10 mouse cellular contexts compared by ENCODE assay signal in genomic region chr5:122265187-122265586, GRCm38 (mm10). TPM values are rescaled to one million over a fixed set of nuclear protein-coding genes. Genes with fewer than 3 reads are reported as not detected.
DNase-seq lines count a peak whose midpoint lies in the region; ATAC-seq and TF ChIP-seq lines count a peak whose summit lies in the region.
"Had no signal": no experiment of that assay in that cellular context is flagged by ENCODE, and none has a peak within 500 bp of the region (broad histone marks: within the 10 kb centered on the region; RNA-seq: fewer than 3 reads in every experiment).

No protein-coding gene starts in this region.

- no peak for DNase-seq in gastrocnemius, adult 2 months
- no peak for DNase-seq in gastrocnemius, adult 18-20 months (ENCODE audit: low spot score)
- DNase-seq in lung, postnatal 36 days = peak; percentile 42
- no peak for DNase-seq in lung, postnatal 14 days
- DNase-seq in MEL-GATA-1-ER (ENCODE audit: extremely low read depth, low read depth) = peak; percentile 56
- DNase-seq in spleen, adult 18-20 months = no peak
- DNase-seq in gastrocnemius, postnatal 25 days = no peak
- DNase-seq: cerebellum, adult 2 months had no signal

- peak overlapping the region; percentile 99 for H3K4me2 ChIP-seq in liver, embryonic 15.5 days

- no peaks in the 10 kb centered on the region for H3K27me3 ChIP-seq in liver, embryonic 15.5 days
- H3K27me3 ChIP-seq: intestine, embryonic 15.5 days had no signal

- no peak overlapping the region for H3K27ac ChIP-seq in gastrocnemius, adult 2 months
- peak overlapping the region; percentile 66 for H3K27ac ChIP-seq in liver, embryonic 15.5 days (replicated peaks)
- H3K27ac ChIP-seq: intestine, embryonic 15.5 days had no signal

- no peak for ATAC-seq in liver, embryonic 15.5 days (ENCODE audit: insufficient read depth)

- H3K4me3 ChIP-seq in gastrocnemius, adult 2 months = no peak overlapping the region
- H3K4me3 ChIP-seq in liver, embryonic 15.5 days (replicated peaks) = no peak overlapping the region

- peaks cover 54% of the 10 kb centered on the region for H3K4me1 ChIP-seq in liver, embryonic 15.5 days (replicated peaks)

- H3K36me3 ChIP-seq in liver, embryonic 15.5 days (replicated peaks) = no peaks in the 10 kb centered on the region
- H3K36me3 ChIP-seq: intestine, embryonic 15.5 days had no signal

- intact Hi-C loops in gastrocnemius, adult 2 months (cut with DNase I) = loop anchor here (5.0 kb wide), 1 partner anchor 127 kb away; the partner anchor contains the start of gene Arpc3

- H3K9ac ChIP-seq in liver, embryonic 15.5 days = 0 out of 2 replicates have a peak overlapping the region, but pooled peaks have one; percentile 25
- H3K9ac ChIP-seq: intestine, embryonic 15.5 days had no signal

- TF ChIP-seq CTCF in gastrocnemius, adult 2 months (IDR thresholded peaks at IDR 0.05) = peak; percentile 43; the same call in 1 of the 2 replicates

- 48% methylated on average over 3 of the region's 3 CpGs for WGBS in liver, embryonic 15.5 days (ENCODE audit: insufficient replicate concordance)

- H3K9me3 ChIP-seq in liver, embryonic 15.5 days (replicated peaks) = no peaks in the 10 kb centered on the region
- H3K9me3 ChIP-seq: intestine, embryonic 15.5 days had no signal

RNA-seq across cellular contexts. Expression of gene Tctn1, which starts 0.9 kb away (rescaled TPM):
- total RNA-seq in gastrocnemius, adult 2 months (2021) = 1 to 10 TPM; 1.8 to 2.0 TPM
- total RNA-seq in gastrocnemius, adult 18-20 months (2021) = 1 to 10 TPM; 1.3 to 2.0 TPM
- 0.73 and 0.89 TPM in 2 replicates for polyA plus RNA-seq in liver, embryonic 15.5 days (2015; fragmentation: Nextera tagmentation; extraction: Ambion mirVana)
- total RNA-seq in gastrocnemius, postnatal 25 days (2021) = 1 to 10 TPM; 1.9 to 2.2 TPM

RNA-seq across cellular contexts. Expression of gene Pptc7, which starts 19.0 kb away (rescaled TPM):
- 100 to 1,000 TPM; 103 to 115 TPM for total RNA-seq in gastrocnemius, adult 2 months (2021)
- 10 to 100 TPM; 91.6 to 96.4 TPM for total RNA-seq in gastrocnemius, adult 18-20 months (2021)
- polyA plus RNA-seq in liver, embryonic 15.5 days (2015; fragmentation: Nextera tagmentation; extraction: Ambion mirVana) = 3.7 TPM in 2 replicates
- 10 to 100 TPM; 78.9 to 87.0 TPM for total RNA-seq in gastrocnemius, postnatal 25 days (2021)

RNA-seq across cellular contexts. Expression of gene Hvcn1, which starts 58.6 kb away (rescaled TPM):
- total RNA-seq in gastrocnemius, adult 2 months (2021) = under 1 TPM; 0.28 to 0.61 TPM
- total RNA-seq in gastrocnemius, adult 18-20 months (2021) = 1 to 10 TPM in 1 of 2 experiments, under 1 TPM in 1; 0.80 to 1.2 TPM
- polyA plus RNA-seq in liver, embryonic 15.5 days (2015; fragmentation: Nextera tagmentation; extraction: Ambion mirVana) = 4.6 and 5.1 TPM in 2 replicates
- total RNA-seq in gastrocnemius, postnatal 25 days (2021) = 1 to 10 TPM in 1 of 2 experiments, under 1 TPM in 1; 0.67 to 1.1 TPM

Comparison
In these comparisons a context has a peak if more than half of its experiments do, and no peak if none do; other contexts are left out.
1. DNase-seq: peak in lung, postnatal 36 days (single experiment) and MEL-GATA-1-ER (single experiment); none in gastrocnemius, adult 2 months (single experiment), gastrocnemius, adult 18-20 months (single experiment), lung, postnatal 14 days (single experiment), spleen, adult 18-20 months (0 of 2) and gastrocnemius, postnatal 25 days (single experiment).